ENCODE assay signal across 8 mouse cellular contexts in the genomic region with DNA sequence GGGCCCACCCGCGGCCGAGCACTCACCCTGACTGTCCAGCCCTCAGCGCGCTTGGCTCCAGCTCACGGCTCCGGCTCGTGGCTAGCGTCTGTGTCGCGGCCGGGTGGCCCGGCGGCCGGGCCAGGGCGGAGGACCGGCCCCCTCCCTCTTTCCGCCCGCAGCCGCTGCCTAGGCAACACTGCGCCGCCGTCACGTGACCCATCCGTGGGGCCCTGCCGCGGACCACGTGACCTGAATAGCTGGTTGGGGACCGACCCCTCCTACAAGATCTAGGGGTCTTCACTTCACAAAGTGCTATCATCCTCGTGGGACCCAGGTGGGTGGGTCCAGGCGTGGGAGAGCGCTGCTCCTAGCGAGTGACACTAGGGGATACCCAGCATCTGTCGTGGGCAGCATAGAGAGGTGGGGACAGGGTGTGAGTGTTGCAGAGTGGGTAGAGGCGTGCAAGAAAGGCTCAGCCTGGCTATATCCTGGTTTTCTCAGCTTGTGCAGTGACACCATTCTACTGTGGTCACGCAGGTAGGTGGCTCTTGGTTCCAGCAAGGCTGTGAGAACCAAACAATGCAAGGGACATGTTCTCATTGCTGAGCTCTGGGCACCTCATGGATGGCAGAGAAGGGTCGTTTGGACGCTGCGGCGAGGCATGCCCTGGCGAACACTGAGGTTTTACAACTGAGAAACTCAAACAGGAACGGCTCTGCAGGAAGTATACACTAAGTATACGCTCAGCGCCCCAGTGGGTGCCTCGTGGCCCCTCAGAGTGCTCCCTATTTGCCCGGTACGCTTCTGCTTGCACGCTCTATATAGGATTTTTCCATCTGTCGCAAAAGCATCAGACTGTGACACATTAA. TPM values are rescaled to one million over a fixed set of nuclear protein-coding genes. Genes with fewer than 3 reads are reported as not detected.
DNase-seq lines count a peak whose midpoint lies in the region; ATAC-seq and TF ChIP-seq lines count a peak whose summit lies in the region.

A gene (minus strand): TSS at position 202 of the 851 bp plus-strand sequence.

- H3K4me1 ChIP-seq in hindbrain, embryonic 12.5 days, result peaks cover 21% of the 10 kb centered on the region
- H3K4me1 ChIP-seq in lung, postnatal 0 days (ENCODE audit: insufficient read depth, low read depth, low read length), result peaks cover 16% of the 10 kb centered on the region; the same call in 1 of the 2 replicates

- H3K4me3 ChIP-seq in hindbrain, embryonic 12.5 days, result peak within 1 kb of the TSS; percentile 63
- H3K4me3 ChIP-seq in lung, postnatal 0 days (ENCODE audit: low read depth, low read length), result peak within 1 kb of the TSS; percentile 48

- H3K36me3 ChIP-seq in hindbrain, embryonic 12.5 days, result peaks cover 10% of the 10 kb centered on the region; the same call in 1 of the 2 replicates
- no peaks in the 10 kb centered on the region for H3K36me3 ChIP-seq in lung, postnatal 0 days (ENCODE audit: insufficient read depth, low read length)

- peaks cover 10% of the 10 kb centered on the region for H3K27me3 ChIP-seq in hindbrain, embryonic 12.5 days
- H3K27me3 ChIP-seq in lung, postnatal 0 days (replicated peaks; ENCODE audit: insufficient read depth, low read length), result no peaks in the 10 kb centered on the region

- H3K9ac ChIP-seq in hindbrain, embryonic 12.5 days, result peak within 1 kb of the TSS; percentile 79
- H3K9ac ChIP-seq in lung, postnatal 0 days (replicated peaks; ENCODE audit: low read depth), result peak within 1 kb of the TSS; percentile 43; the same call in 1 of the 2 replicates

- TF ChIP-seq EP300 in lung, postnatal 0 days (IDR thresholded peaks at IDR 0.05), result no peak

- H3K9me3 ChIP-seq in hindbrain, embryonic 12.5 days (replicated peaks), result peaks cover 8% of the 10 kb centered on the region; the same call in 1 of the 2 replicates
- no peaks in the 10 kb centered on the region for H3K9me3 ChIP-seq in lung, postnatal 0 days (ENCODE audit: low read length)

- peak; percentile 83 for DNase-seq in NIH3T3 (ENCODE audit: low read depth)
- peak; percentile 88 to 92 for DNase-seq in cerebellum, postnatal 14 days
- DNase-seq in frontal cortex, postnatal 14 days (ENCODE audit: low spot score in 2 of 2), result peak; percentile 76 to 81
- DNase-seq in layer of hippocampus, postnatal 10 days (ENCODE audit: low spot score in 2 of 2), result peak; percentile 83 to 89
- peak; percentile 75 for DNase-seq in lung, postnatal 0 days (ENCODE audit: low spot score)
- DNase-seq in ovary, postnatal 14 days (ENCODE audit: low spot score), result peak; percentile 52
- DNase-seq in thymus, postnatal 10 days (ENCODE audit: low spot score in 2 of 2), result peak; percentile 90

- TF ChIP-seq CTCF in lung, postnatal 0 days (IDR thresholded peaks at IDR 0.05), result no peak

- ATAC-seq in hindbrain, embryonic 12.5 days (ENCODE audit: low FRiP score), result peak; percentile 87
- ATAC-seq in lung, postnatal 0 days, result peak; percentile 73

- WGBS in hindbrain, embryonic 12.5 days, result 8% methylated on average over 41 of the region's 49 CpGs
- 3% methylated on average over 38 of the region's 49 CpGs for WGBS in lung, postnatal 0 days

- H3K27ac ChIP-seq in hindbrain, embryonic 12.5 days, result peak within 1 kb of the TSS; percentile 76
- H3K27ac ChIP-seq in lung, postnatal 0 days (ENCODE audit: low read length), result peak within 1 kb of the TSS; percentile 78

- peak within 1 kb of the TSS; percentile 90 for H3K4me2 ChIP-seq in hindbrain, embryonic 12.5 days (replicated peaks)
- H3K4me2 ChIP-seq in lung, postnatal 0 days (replicated peaks; ENCODE audit: low read depth, low read length), result peak within 1 kb of the TSS; percentile 82

RNA-seq across cellular contexts. Expression of the gene that starts here (rescaled TPM):
- polyA plus RNA-seq in hindbrain, embryonic 12.5 days (2016; fragmentation: Nextera tagmentation; extraction: Ambion mirVana), result 19.0 and 21.3 TPM in 2 replicates
- total RNA-seq in layer of hippocampus, postnatal 10 days (2021), result 10 to 100 TPM; 80.6 to 98.3 TPM
- 11.2 and 14.0 TPM in 2 replicates for polyA plus RNA-seq in lung, postnatal 0 days (2015; fragmentation: Nextera tagmentation; extraction: Ambion mirVana)

Comparison
In these comparisons a context has a peak if more than half of its experiments do, and no peak if none do; other contexts are left out.
1. Peak in every context shown above with its lines: DNase-seq, ATAC-seq, H3K4me3 ChIP-seq and H3K27ac ChIP-seq.